Mouse (Mus musculus) c-Kit-positive CD71-positive TER-119-positive erythroid progenitor cells, embryonic 14.5 days (primary cell): Measurements from ENCODE around the gene Rnf38.
A peak's percentile ranks its signal among the peaks of the same experiment; 100 is the strongest.

Source experiments
- DNase-seq: peaks from one replicate; pipeline ENCODE4 v3.0.0-alpha.2; 2013; ENCODE audit warnings: low spot score

Rnf38 gene

DNA sequence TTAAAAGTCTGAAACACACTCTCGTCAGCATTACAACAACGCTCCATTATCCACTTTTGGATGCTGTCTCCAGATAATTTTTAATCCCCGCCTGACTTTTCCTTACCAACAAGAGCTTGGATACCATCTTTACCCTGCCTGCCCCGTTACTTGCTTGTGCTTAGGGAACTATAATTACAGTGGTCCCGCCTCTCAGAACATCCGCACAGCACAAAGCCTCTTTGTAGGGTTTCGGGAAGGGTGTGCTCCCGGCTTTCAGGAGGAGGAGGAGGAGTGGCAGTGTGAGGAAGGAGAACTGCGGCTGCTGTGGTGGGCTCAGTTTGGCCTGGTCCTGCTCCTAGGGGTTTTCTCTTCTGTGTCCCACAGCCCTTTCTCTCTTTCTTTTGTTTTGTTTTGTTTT lies 9.4 kb downstream of the Rnf38 start:
- no peak for DNase-seq

DNA sequence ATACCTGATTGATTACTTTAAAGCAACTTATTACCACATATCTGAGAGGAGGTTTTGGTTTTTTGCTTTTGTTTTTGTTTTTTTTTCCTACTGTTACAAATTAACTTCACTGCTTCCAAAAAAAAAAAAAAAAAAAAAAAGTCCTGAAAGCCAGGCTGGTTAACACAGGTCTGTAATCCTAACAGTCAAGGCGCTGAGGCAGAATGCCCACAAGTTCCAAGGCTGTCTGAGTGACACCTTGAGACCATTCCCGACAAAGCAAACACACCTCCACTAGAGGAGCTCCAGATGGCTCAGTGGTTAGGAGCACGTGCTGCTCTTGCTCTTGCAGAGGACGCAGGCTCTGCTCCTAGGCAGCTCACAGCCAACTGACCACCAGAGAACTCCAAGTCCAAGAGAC lies 10.1 kb downstream of the Rnf38 start:
- no peak for DNase-seq

DNA sequence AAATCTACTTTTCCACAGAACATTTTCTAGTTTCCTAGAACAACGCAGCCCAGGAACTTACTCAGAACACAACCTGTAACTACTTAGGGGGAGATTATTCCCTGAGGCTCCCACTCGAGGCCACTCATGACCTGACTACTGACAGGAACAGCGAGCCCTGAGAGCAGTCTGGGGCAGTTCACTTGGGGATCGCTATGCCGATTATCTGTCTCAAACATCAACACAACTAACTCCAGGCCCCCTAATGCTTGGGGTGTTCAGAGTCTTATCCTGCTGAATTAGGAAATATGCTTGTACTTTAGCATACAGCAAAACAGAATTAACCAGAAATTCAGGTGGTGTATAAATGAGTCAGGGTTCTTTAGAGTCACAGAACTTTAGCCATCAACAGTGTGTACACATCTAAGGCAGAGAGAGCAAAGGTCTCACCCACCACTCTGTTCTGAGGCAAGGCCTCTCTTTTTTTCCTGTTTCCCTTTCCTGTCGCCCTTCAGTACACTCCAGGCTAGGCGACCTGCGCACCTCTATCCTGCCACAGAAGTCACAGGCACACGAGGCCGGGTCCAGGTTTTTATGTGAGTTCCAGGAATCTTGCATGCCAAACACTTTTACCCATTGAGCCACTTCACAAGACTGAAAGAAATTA lies 16.7 kb downstream of the Rnf38 start:
- DNase-seq, result no peak

DNA sequence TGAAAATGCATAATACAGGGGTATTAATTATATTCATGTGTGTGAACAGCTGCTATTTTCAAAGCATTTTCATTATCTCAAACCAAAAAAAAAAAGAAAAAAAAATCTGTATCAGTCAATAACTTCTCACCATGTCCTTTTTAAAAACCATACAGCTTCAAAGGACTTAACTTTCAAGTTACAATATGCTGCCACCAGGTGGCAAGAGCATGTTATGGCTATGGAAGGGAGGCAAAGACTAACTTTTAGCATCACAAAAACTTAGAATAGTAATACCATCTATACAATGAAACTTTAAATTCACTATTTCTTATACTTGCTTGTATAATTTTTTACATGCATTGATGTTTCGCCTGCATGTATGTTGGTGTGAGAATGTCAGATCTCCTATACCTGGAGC lies 33.6 kb downstream of the Rnf38 start:
- no peak for DNase-seq

DNA sequence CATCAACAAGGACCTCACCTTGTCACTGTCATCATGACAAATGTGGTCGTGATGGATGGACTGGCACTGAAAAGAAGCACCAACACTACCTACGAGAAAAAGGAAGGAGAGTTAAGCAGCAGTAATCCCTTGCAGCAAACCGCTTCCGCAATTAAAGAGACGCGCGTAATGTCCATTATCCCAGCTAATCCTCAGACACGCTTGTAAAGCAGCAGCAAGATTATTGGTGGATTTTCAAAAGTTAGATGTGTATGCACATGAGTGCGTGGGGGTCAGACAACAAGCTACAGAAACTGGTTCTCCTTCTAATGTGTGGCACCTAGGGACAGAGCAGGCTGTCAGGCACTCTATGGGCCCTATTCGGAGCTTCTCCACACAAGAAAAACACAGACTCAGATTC lies 46.2 kb downstream of the Rnf38 start:
- DNase-seq, result no peak

DNA sequence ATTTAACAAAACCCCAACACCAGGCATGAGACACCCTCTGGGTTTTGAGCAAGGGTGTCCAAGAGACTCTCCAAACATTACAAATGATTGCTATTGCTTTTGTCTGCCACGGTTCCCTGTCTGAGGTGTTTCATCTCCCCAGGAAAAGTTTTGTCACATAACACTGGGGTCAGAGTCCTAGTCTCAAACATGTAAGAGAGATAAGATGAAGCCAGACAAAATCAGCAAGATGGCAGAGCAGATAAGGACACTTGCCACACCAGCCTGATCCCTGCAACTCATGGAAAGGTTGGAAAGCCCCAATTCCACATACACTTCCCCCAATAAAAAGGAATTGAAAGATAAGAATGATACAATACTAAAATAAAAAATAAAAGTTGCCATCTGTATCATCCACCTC lies 49.7 kb downstream of the Rnf38 start:
- DNase-seq, result no peak

DNA sequence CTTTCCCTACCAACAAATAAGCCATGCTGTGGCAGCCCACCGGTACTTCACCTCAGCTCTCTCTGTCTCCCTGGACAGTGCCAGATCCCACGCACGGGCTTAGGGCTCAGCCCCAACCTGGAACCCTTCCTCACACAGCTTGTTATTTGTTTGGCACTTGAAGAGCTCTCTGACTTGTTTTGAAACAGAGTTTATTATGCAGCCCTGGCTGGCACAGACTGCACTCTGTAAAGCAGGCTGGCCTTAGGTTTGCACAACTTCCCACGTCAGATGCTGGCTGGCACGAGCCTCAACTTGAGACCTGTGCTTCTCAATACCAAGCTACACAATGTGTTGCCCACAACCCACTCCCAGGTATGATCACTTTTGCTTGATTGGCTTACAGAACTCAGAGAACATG lies 53.8 kb downstream of the Rnf38 start:
- no peak for DNase-seq

DNA sequence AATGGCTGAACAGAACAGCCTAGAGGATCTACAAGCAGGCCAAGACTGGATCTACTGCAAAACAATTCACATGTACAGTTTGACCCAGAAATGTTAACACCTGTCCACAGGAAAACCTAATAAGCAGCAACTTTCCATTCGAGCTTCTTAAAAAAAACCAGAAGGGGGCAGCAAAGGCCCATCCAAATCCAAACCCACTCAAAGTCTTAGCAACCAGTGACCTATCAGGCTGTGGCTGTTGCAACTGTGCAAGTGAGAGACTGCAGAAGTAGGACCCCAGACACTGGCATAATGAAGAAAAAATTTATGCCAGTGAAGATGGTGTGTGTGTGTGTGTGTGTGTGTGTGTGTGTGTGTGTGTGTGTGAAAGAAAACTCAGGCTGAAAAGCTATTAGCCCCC lies 60.4 kb downstream of the Rnf38 start:
- peak; percentile 67 for DNase-seq

DNA sequence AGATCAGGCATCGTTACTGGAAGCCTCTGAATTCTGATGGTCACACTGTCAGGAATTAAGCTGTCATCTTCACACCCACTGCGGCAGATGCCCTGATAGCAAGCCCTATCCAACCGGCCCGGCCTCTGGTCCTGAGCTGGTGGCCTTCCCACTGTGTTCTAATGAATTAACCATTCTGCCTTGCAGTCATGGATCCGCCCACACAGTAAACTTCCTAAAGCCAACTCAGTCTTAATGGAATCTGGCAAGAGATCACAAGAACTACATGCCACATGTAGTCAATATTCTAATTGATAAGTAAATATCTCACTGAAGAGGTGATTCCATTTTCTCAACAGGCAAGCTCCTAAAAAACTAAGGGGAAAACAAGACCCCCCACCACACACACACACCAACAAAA lies 60.9 kb downstream of the Rnf38 start:
- DNase-seq, result no peak

DNA sequence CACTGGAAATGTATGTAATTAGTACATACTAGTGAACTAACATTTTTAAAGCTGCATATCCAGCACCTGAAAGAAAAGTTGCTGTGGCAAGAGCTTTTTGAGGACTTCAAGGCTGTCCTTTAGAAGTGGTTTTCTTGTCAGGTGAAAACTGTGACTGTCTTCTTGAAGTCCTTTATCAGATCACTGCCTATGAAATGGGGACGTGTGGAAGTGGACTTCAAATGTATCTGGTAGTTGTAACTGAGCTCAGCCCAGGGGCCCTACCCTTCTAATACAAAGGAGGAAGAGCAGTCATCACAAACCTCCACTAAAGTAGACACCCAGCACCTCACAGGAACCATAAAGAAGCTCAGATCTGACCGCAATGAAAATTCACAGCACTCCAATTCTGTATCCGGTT lies 63.7 kb downstream of the Rnf38 start:
- no peak for DNase-seq

DNA sequence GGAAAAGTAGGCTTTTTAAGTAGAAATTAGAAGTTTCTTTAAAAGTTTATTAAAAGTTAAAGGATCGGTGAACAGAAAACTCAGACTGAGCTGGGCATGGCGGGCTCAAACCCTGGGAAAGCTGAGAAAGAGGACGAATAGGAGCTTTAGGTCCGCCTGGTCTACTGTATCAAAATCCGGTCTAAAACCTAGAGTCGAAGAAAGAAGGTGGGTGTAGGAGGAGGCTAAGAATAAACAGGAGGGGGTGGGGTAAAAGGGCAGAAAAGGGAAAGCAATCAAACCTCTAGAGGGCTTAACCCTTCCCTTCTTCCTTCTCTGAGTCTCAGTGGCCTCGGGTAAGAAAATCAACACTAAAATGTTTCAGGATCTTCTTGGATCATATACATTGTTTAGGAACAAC lies 64.8 kb downstream of the Rnf38 start:
- no peak for DNase-seq

DNA sequence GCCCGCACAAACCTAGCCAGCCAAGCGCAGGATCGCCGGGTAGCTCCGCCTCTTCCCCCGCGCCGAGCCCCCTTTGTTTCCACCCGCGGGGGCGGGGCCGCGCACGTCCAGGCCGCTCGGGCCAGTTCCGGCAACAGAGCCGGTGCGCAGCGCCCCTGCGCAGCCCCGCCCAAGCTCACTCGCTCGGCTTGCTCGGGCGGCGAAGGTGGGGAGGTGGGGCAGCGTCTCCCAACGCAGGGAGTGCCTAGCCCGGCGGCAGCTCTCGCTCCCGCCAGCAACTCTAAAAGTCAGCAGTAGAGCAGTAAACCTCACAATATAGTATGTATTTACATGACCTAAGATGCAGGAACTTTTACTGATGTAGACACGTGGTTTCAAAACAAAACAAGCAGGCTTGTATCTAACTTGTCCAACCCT lies 65.3 kb downstream of the Rnf38 start:
- DNase-seq, result peak; percentile 91

DNA sequence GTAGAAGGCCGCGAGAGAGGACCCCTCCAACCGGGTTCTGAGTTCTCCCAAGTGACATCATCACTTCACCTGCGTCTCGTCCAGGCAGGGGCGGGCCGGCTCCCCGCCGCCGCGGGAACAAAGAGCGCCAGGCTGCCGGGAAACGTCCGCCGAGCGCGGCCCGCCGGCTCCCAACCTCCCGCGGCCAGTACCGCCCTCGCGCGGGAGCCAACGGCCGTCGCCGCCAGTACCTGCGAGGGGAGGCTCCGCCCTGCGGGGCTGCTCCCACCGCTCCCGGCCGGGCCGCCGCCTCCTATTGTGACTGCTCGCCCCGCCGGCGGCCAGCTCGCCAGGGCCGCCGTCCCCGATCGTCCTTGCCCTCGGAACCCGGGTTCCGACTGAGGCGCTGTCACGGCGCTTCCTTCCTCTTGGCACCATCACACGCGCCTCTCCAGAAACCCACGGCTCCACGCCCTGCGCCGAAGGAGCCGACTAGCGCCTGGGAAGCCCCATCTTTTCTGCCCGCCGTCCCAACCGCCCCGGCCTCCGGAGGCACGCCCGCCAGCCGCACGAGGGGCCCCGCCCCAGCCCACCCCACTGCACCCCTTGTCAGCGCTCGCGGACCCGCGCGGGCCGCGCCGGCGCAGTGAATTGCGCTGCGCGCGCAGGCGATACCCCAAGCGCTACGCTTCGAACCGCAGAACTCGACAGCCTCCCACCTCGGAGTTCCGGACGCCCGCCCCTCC lies 66.0 kb downstream of the Rnf38 start:
- DNase-seq, result peak; percentile 81

DNA sequence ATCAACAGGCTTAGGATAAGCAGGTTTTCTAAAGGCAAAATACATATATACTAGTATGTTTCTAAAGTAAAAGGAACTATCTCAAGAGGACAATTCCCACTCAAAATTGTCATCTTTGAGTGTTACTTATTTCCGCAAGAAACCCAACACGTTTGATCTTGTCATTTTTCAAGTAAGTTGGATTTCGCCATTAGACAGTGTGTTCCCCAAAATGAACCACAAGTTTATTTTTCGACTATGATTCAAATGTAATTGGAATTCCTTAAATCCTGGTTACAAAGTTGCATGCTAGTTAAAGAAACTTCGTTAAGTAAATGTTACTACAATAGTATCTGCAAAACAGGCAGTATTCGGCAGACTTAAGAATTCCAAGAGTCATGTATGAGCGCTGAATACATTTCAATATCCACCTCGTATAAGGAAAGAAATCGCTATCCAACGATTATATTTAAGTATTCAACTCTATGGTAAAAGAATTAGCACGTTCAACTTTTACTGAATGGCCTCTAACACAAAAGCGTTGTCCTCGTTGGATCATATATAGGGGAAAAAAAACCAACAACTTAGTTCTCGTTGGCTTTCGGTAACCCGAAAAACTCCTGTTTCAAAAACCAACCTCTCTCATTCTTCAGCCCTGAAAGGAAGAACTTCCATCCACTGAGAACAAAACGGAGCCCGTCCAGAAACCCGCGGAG lies 66.7 kb downstream of the Rnf38 start:
- DNase-seq, result peak; percentile 25

DNA sequence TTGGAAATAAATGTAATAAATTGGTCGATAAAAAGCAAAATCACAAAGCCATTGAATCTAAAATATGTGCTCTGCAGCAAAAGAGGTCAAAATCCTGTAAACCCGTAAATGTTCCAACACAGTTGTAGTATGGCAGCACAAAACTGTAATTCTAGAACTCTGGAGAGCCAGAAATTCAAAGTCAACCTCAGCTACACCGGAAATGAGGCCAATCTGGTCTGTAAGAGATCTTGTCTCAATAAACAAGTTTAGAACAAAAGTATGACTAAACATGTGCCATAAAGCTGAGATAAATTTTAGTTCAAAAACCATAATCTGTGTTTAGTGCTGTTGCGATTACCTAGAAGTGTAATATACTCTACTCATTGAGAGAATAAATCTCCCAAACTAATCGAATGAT lies 69.0 kb downstream of the Rnf38 start:
- DNase-seq, result no peak

DNA sequence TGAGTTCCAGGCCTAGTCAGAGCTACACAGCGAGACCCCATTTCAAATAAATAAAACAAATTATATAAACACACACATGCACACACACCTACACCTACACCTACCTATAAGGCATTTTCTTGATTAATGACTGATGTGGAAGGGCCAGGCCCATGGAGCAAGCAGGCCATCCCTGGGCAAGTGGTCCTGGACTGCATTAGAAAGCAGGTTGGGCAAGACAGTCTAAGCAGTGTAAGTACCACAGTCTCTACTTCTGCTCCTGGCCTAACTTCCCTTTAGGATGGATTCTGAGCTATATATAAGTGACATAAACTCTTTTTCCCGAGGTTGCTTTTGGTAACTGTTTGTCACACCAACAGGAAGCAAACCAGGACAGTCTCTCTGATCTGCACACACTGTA lies 70.6 kb downstream of the Rnf38 start:
- DNase-seq, result no peak

DNA sequence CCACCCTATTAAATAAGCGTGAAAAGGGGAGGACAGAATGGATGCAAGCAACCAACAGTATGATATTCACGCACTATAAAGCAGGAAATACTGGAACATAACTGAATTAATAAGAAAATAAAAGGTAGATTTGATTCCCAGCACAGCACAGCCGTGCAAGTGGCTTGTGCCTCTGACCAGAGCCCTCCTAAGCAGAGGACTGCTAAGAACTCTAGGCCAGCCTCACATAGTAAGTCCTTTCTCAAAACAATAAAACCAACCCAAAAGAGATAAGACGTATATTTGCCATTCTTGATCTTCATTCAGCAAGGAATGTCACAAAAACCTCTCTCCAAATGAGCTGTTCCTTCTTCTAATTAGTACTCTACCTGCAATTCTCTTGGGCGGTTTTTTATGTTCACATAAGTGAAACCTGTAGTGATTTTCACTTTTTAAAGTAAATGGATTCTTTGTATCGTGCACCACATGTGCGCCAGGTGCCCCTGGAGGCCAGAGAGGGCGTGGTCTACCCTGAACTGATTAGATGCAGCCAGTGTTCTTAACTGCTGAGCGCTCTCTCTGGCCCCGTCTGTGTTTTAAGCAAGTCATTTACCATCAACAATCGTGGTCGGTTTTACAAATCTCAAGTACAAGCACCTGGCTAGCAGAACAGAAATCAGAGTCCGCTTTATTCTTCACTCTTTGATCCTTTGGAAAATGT lies 72.4 kb downstream of the Rnf38 start:
- DNase-seq, result peak; percentile 48

DNA sequence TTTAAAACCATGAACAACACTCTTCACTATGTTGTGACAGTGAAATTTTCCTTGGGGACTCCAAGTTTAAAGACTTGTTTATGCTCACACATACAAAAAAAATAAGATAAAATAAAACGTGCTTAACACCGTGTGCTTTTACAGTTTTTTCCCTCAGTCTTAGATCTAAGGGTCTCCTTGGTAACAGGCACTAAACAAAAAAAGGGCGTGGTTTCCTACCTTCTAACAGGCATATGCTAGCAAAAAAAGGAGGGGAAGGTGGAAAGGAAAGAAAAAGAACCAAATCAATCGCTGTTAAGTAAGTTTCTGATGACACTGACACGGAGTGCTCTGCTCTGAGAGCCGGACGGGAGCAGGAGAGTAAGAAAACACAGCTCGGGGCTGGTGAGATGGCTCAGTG lies 73.8 kb downstream of the Rnf38 start:
- no peak for DNase-seq

DNA sequence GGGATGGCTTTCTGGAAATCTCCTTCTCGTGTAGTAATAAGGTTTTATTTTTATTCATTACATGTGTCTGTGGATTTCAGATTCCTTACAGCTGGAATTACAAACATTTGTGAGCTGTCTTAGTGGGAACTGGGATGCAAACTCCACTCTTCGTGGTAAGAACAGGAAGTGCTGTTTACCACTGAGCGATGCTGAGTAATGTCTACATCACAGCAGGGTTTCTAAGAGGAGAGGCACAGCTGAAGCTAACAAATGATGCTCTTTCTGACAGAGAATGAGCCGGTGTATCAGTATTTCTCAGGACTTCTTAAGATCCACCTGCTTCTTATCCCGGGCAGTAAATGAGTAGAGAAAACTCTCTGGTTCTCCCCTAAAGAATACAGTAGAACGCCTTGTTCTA lies 77.1 kb downstream of the Rnf38 start:
- DNase-seq, result no peak

DNA sequence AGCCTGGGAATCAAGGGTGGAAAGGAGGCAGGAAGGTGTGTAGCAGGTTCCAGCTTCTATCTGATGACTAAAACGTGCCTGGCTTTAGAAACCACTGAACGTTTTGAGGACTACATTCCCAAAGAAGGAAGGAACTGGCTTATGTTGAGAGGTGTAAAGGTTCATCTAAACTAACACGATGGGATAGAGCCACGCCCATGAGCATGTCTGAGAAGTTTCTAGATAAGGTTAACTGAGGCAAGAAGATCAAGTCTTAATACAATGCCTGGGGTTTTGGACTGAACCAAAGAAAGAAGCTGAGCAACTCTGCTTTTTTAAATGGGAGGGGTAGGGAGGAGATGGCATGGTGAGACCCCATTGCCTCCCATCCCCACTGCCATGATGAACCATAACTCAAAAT lies 78.7 kb downstream of the Rnf38 start:
- peak; percentile 48 for DNase-seq

DNA sequence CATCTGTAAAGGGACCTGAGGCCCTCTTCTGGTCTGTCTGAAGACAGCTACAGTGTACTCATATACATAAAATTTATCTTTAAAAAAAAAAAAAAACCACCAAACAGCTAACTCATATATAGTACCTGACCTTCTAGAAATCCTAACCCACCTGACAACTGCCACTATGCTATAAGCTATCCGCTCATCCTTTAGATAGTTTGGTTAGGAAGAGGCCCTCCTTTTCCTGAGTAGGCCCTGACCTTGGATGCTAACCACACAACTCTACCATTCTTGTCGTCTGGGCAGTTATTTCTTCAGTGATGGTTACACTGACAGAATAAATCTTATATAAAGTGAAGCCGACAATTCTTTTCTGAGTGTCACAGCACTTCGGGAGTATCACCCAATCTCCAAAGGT lies 80.7 kb downstream of the Rnf38 start:
- DNase-seq, result no peak

DNA sequence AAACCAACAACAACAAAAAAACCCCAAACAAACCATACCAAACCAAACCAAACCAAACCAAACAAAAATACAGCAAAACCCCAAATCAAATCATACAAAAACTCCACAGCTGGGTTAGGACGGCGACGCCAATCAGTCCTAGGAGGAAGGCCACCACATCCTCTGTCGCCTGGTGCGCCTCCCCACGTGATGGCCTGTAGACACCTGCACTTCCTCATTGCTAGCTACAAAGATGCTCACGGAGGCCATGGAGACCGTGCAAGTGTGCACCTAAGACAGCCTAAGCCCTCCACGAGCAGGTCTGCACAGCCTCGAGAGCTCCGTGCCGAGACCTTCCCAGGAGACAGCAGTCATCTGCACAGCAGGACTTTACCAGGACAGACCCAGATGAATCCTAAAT lies 106.8 kb downstream of the Rnf38 start:
- no peak for DNase-seq
